Mouse (Mus musculus) megakaryocyte, embryonic 14.5 days (primary cell): Measurements from ENCODE around the gene Kif14.

Experiments used
- FLI1 ChIP-seq: IDR thresholded peaks from 2 replicates; pipeline ENCODE4 v1.6.1; 2012; ENCODE audit warnings: low read length, inconsistent platforms, mixed read lengths
- GATA1 ChIP-seq: IDR thresholded peaks from 3 replicates; pipeline ENCODE4 v1.6.1; 2012; ENCODE audit warnings: mixed read lengths, low read length, inconsistent platforms, borderline replicate concordance

DNA sequence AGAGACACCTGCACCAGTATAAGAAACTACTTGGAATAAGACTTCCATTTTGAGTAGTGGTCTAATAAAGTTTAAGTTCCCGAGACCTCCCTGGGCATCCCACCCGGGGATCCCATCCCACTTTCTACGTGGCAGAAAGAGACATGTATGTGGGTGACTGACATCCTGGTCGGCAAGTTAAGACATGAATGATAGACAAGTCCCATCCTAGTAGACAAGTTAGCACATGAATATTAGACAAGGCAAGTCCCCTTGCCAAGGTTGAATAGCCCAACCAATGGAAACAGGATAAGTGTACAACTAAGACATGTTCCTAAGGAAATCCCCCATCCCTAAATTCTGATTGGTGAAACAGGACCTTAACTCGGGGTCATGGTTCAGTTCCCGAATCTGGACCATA lies 16.6 kb upstream of the Kif14 start:
- TF ChIP-seq GATA1 (no peak), FLI1 (no peak)
